Mouse (Mus musculus): Measurements from ENCODE around the gene Cyp2d12. TPM values are rescaled to one million over a fixed set of nuclear protein-coding genes. Genes with fewer than 3 reads are reported as not detected.
"Not testable (repeated sequence)": the region's sequence is repeated elsewhere in the genome, so short reads cannot be mapped to it uniquely, and the experiment has no call there.

Cyp2d12 gene
- not detected in 2 replicates for total RNA-seq (2021)
- long read RNA-seq, partial matches to known transcripts: 0 of 2 reads
- long read RNA-seq, other reads (novel, unspliced or antisense): 2 of 2 reads

GRCm38 (mm10) chr15:82554531-82555230, at the start of gene Cyp2d12:
TSS of gene Cyp2d12 (plus strand) at chr15:82555072.
- DNase-seq: no peak

GRCm38 (mm10) chr15:82506971-82507370, 47.9 kb upstream of the Cyp2d12 start:
- DNase-seq: no peak

GRCm38 (mm10) chr15:82507740-82508139, 47.1 kb upstream of the Cyp2d12 start:
- DNase-seq: not testable (repeated sequence)

- DNase-seq: not testable (repeated sequence)
Measured at GRCm38 (mm10) chr15:82509495-82509894, 45.4 kb upstream of the Cyp2d12 start.

- DNase-seq: not testable (repeated sequence)
Measured at GRCm38 (mm10) chr15:82510500-82510899, 44.4 kb upstream of the Cyp2d12 start.

GRCm38 (mm10) chr15:82512111-82512510, 42.8 kb upstream of the Cyp2d12 start:
- not testable (repeated sequence) for DNase-seq

- DNase-seq: not testable (repeated sequence)
Measured at GRCm38 (mm10) chr15:82516174-82516573, 38.7 kb upstream of the Cyp2d12 start.

- DNase-seq: not testable (repeated sequence)
Measured at GRCm38 (mm10) chr15:82527371-82527770, 27.5 kb upstream of the Cyp2d12 start.

GRCm38 (mm10) chr15:82532721-82533120, 22.2 kb upstream of the Cyp2d12 start:
- not testable (repeated sequence) for DNase-seq

- DNase-seq: not testable (repeated sequence)
Measured at GRCm38 (mm10) chr15:82542976-82543375, 11.9 kb upstream of the Cyp2d12 start.

- not testable (repeated sequence) for DNase-seq
Measured at GRCm38 (mm10) chr15:82544561-82544960, 10.3 kb upstream of the Cyp2d12 start.

- DNase-seq: not testable (repeated sequence)
Measured at GRCm38 (mm10) chr15:82547753-82548152, 7.1 kb upstream of the Cyp2d12 start.

- DNase-seq: not testable (repeated sequence)
Measured at GRCm38 (mm10) chr15:82553211-82553610, 1.7 kb upstream of the Cyp2d12 start.

- no peak for DNase-seq
Measured at GRCm38 (mm10) chr15:82572856-82573255, 18.0 kb downstream of the Cyp2d12 start.

GRCm38 (mm10) chr15:82579071-82579470, 24.2 kb downstream of the Cyp2d12 start:
- no peak for DNase-seq

- DNase-seq: no peak
Measured at GRCm38 (mm10) chr15:82582621-82583020, 27.7 kb downstream of the Cyp2d12 start.

Small RNA genes within 50 kb of the gene (microRNA-seq; reads per million reads assigned to microRNA genes)
- gene Gm27924: 0 reads per million in 2 experiments
- gene Gm28023: 0 reads per million in 2 experiments

Other genes with a start within 250 kb of the Cyp2d12 start
- gene Naga, start 216.1 kb upstream of the Cyp2d12 start, total RNA-seq (2021): 71.5 and 75.4 TPM in 2 replicates
- gene Pheta2, start 216.1 kb upstream of the Cyp2d12 start, total RNA-seq (2021): 0.49 and 1.0 TPM in 2 replicates
- gene Smdt1, start 216.1 kb upstream of the Cyp2d12 start, total RNA-seq (2021): 176 and 192 TPM in 2 replicates
- gene Ndufa6, start 200.8 kb upstream of the Cyp2d12 start, total RNA-seq (2021): 531 and 557 TPM in 2 replicates
- gene Cyp2d22, start 174.8 kb upstream of the Cyp2d12 start, total RNA-seq (2021): 40.4 and 48.4 TPM in 2 replicates
- 0.27 TPM in 1 of 2 replicates, not detected in the other for gene Cyp2d11, start 161.1 kb upstream of the Cyp2d12 start, total RNA-seq (2021)
- 0.55 and 9.2 TPM in 2 replicates for gene Cyp2d10, start 147.9 kb upstream of the Cyp2d12 start, total RNA-seq (2021)
- 3.7 TPM in 1 of 2 replicates, not detected in the other for gene Cyp2d9, start 121.6 kb upstream of the Cyp2d12 start, total RNA-seq (2021)
- not detected in 2 replicates for gene Cyp2d34, start 65.9 kb downstream of the Cyp2d12 start, total RNA-seq (2021)
- not detected in 2 replicates for gene Cyp2d40, start 209.1 kb downstream of the Cyp2d12 start, total RNA-seq (2021)
- 8.0 TPM in 1 of 2 replicates, not detected in the other for gene Cyp2d26, start 239.2 kb downstream of the Cyp2d12 start, total RNA-seq (2021)

Data from adrenal gland, postnatal 25 days (tissue).